Comparison of ENCODE assay signal across 8 mouse cellular contexts in the genomic region with DNA sequence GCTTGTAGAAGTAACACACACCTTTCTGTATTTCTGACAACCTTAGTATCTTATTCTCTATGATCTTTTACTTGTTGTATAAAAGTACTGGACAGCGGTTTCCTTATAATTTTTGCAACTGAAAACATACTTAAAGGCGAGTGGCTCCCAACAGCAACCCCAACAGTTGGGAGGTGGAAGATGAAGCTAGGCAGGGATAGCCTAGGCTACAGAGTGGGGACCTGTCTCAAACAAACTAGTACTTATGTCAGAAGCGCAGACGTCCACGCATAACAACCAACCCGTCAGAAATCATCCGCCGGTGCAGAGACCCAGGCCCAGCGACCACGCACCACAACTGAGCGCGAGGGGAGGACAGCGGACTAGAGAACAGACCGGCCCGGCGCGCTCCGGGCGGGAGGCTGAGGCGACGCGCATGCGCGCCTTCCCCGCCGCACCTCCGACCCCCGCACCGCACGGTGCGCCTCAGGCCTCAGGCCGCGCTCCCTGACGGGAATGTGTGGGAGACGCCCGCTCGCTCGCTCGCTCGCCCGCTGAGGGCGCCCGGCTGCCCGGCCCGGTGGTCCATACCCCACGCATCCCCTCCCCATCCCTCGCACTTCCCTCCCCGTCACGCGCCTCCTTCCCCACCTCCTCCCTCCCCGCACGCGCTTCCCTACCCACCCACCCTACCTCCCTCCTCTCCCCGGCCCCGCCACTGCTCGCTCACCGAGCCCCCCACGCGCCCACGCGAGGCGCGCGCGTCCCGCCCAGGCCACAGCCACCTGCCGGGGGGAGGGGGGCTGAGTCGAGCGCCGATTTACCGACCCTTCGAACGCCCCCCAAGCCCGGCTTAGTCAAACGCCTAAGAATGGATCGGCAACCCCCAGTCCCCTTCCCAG. TPM values are rescaled to one million over a fixed set of nuclear protein-coding genes. Genes with fewer than 3 reads are reported as not detected.
DNase-seq lines count a peak whose midpoint lies in the region; ATAC-seq lines count a peak whose summit lies in the region.

Gene Hfm1, minus strand, starts transcription at position 834 of the 881 bp plus-strand sequence.

- peak within 1 kb of the TSS; percentile 78 for H3K27ac ChIP-seq in forebrain, embryonic 12.5 days
- H3K27ac ChIP-seq in hindbrain, embryonic 10.5 days: peak within 1 kb of the TSS; percentile 96
- H3K27ac ChIP-seq in lung, embryonic 16.5 days (ENCODE audit: low read length): no peak within 1 kb of the TSS

- peak within 1 kb of the TSS; percentile 88 for H3K9ac ChIP-seq in forebrain, embryonic 12.5 days
- peak within 1 kb of the TSS; percentile 70 for H3K9ac ChIP-seq in lung, embryonic 16.5 days (ENCODE audit: low read length)

- no peaks in the 10 kb centered on the region for H3K4me1 ChIP-seq in forebrain, embryonic 12.5 days
- peaks cover 17% of the 10 kb centered on the region for H3K4me1 ChIP-seq in hindbrain, embryonic 10.5 days (replicated peaks)
- H3K4me1 ChIP-seq in lung, embryonic 16.5 days (replicated peaks; ENCODE audit: control insufficient read depth, insufficient read depth, low read length): 0 out of 2 replicates have a peak, but pooled peaks cover 2% of the 10 kb centered on the region

- no peaks in the 10 kb centered on the region for H3K9me3 ChIP-seq in forebrain, embryonic 12.5 days
- H3K9me3 ChIP-seq in hindbrain, embryonic 10.5 days: no peaks in the 10 kb centered on the region
- H3K9me3 ChIP-seq in lung, embryonic 16.5 days (ENCODE audit: control insufficient read depth, low read length): no peaks in the 10 kb centered on the region

- peak within 1 kb of the TSS; percentile 64 for H3K4me3 ChIP-seq in forebrain, embryonic 12.5 days (replicated peaks)
- peak within 1 kb of the TSS; percentile 81 for H3K4me3 ChIP-seq in hindbrain, embryonic 10.5 days
- H3K4me3 ChIP-seq in lung, embryonic 16.5 days (ENCODE audit: low read length): peak within 1 kb of the TSS; percentile 62

- no peaks in the 10 kb centered on the region for H3K36me3 ChIP-seq in forebrain, embryonic 12.5 days (replicated peaks)
- H3K36me3 ChIP-seq in hindbrain, embryonic 10.5 days: peaks cover 5% of the 10 kb centered on the region
- no peaks in the 10 kb centered on the region for H3K36me3 ChIP-seq in lung, embryonic 16.5 days (ENCODE audit: control insufficient read depth, insufficient read depth, low read length)

- peak within 1 kb of the TSS; percentile 61 for H3K4me2 ChIP-seq in forebrain, embryonic 12.5 days
- peak within 1 kb of the TSS; percentile 97 for H3K4me2 ChIP-seq in lung, embryonic 16.5 days (ENCODE audit: low read depth, low read length)

- DNase-seq in ES-CJ7 (ENCODE audit: low read depth, low spot score): peak; percentile 79
- peak; percentile 74 for DNase-seq in hindbrain, embryonic 10.5 days (ENCODE audit: low spot score)
- DNase-seq in layer of hippocampus, postnatal 14 days (ENCODE audit: low spot score in 2 of 2): peak; percentile 68 to 71
- DNase-seq in retina, embryonic 14.5 days (ENCODE audit: low spot score): peak; percentile 90
- peak; percentile 59 to 67 for DNase-seq in thymus, postnatal 36 days

- WGBS in forebrain, embryonic 12.5 days: under 1% methylated on average over 55 of the region's 76 CpGs
- WGBS in hindbrain, embryonic 10.5 days: under 1% methylated on average over 72 of the region's 76 CpGs
- WGBS in lung, embryonic 16.5 days: under 1% methylated on average over 36 of the region's 76 CpGs

- ATAC-seq in cerebellum, adult (ENCODE audit: insufficient number of reproducible peaks, low FRiP score, low TSS enrichment): peak; percentile 94
- ATAC-seq in forebrain, embryonic 12.5 days (ENCODE audit: low FRiP score): peak; percentile 98
- ATAC-seq in lung, embryonic 16.5 days (ENCODE audit: low read depth): peak; percentile 94

- H3K27me3 ChIP-seq in forebrain, embryonic 12.5 days: no peaks in the 10 kb centered on the region
- H3K27me3 ChIP-seq in hindbrain, embryonic 10.5 days (ENCODE audit: insufficient read depth, poor library complexity, severe bottlenecking): no peaks in the 10 kb centered on the region
- H3K27me3 ChIP-seq in lung, embryonic 16.5 days (ENCODE audit: control insufficient read depth, insufficient read depth, low read depth, low read length): no peaks in the 10 kb centered on the region

RNA-seq across cellular contexts. Expression of gene Hfm1, which starts in this region (rescaled TPM):
- polyA plus RNA-seq in forebrain, embryonic 12.5 days (2016; fragmentation: Nextera tagmentation; extraction: Ambion mirVana): 5.9 and 6.8 TPM in 2 replicates
- 3.5 and 3.6 TPM in 2 replicates for polyA plus RNA-seq in hindbrain, embryonic 10.5 days (2016; fragmentation: Nextera tagmentation; extraction: Ambion mirVana)
- total RNA-seq in layer of hippocampus, postnatal 14 days (2021): 1 to 10 TPM; 2.3 to 2.7 TPM
- polyA plus RNA-seq in lung, embryonic 16.5 days (2015; fragmentation: Nextera tagmentation; extraction: Ambion mirVana): 0.30 and 0.59 TPM in 2 replicates

Comparison
In these comparisons a context has a peak if more than half of its experiments do, and no peak if none do; other contexts are left out.
1. Peak in ATAC-seq, H3K4me3 ChIP-seq, H3K9ac ChIP-seq and H3K4me2 ChIP-seq in lung, embryonic 16.5 days; RNA of the gene not detected or under 1 TPM.